Mouse (Mus musculus) testis, postnatal 10 days (tissue): ENCODE measurements around the gene Bak1.

Experiments
- DNase-seq: peaks from one replicate; pipeline ENCODE4 v3.0.0; 2021; ENCODE audit warnings: low spot score

Bak1 gene

DNA sequence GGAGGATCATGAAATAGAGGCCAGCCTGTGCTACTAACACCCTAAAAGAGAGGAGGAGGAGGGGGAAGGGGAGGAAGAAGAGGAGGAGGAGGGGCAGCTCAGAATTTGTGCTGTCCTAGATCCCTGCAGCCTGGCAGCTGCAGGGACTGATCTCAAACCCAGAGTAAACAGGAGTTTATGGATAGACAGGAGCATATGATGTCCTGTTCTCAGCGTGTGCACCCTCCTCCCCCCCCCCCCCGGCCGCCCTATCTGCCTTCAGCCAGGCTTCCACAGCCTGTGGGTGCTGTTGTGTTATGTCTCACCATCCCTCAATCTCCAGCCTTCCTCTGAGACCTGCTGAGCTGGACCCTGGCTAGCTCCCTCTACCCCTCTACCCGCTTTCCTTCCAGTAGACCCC lies at the start of gene Bak1:
TSS of gene Bak1 (minus strand) at position 101 of the 400 bp plus-strand sequence.
- DNase-seq = no peak

- DNase-seq = no peak
These were observed 49.7 kb upstream of the Bak1 start for GRCm38 (mm10) chr17:27078499-27078898.

GRCm38 (mm10) chr17:27077920-27078319 lies 49.1 kb upstream of the Bak1 start:
- DNase-seq = no peak

GRCm38 (mm10) chr17:27077133-27077532 lies 48.3 kb upstream of the Bak1 start:
- DNase-seq = no peak

- DNase-seq = no peak
These were observed 46.3 kb upstream of the Bak1 start for GRCm38 (mm10) chr17:27074849-27075745.

GRCm38 (mm10) chr17:27074236-27074635 lies 45.4 kb upstream of the Bak1 start:
- no peak for DNase-seq

- no peak for DNase-seq
These were observed 45.0 kb upstream of the Bak1 start for GRCm38 (mm10) chr17:27073778-27074177.

DNA sequence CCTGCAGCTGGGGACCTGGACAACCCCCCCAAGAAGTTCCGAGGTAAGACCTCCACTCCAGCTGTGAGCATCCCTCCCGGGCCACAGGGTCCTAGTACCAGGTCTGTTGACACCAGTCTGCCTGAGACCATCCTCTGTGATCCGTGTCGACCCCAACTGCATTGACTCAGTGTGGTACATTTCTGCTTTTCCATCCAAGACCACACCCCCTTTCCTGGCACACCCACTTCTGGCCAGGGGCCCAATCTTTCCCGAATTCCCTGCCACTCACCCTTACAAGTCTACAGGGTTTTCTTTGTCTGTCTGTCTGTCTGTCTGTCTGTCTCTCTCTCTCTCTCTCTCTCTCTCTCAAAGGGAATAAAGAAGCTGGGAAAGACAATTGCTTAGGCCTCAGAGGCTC lies 44.3 kb upstream of the Bak1 start:
- no peak for DNase-seq

- DNase-seq = no peak
These were observed 43.6 kb upstream of the Bak1 start for GRCm38 (mm10) chr17:27072363-27072762.

DNA sequence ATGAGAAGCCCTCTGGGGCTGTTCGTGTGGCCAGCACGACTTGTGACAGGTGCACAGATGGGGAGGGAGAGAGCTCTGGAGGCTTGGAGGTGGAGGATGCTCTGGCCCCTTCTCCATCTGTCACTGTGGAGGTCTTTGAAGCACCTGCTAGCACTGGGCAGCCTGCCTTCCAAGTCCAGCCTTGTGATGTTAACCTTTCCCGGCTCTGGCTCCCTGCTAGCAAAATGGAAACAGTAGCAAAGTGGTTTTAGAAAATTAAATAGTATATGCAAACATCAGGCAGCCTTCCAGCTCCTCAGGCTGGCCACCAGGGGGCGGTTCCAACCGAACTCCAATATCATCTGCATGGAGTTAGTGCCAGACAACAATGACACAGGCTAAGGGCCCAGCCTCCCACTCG lies 42.8 kb upstream of the Bak1 start:
- peak; percentile 78 for DNase-seq

DNA sequence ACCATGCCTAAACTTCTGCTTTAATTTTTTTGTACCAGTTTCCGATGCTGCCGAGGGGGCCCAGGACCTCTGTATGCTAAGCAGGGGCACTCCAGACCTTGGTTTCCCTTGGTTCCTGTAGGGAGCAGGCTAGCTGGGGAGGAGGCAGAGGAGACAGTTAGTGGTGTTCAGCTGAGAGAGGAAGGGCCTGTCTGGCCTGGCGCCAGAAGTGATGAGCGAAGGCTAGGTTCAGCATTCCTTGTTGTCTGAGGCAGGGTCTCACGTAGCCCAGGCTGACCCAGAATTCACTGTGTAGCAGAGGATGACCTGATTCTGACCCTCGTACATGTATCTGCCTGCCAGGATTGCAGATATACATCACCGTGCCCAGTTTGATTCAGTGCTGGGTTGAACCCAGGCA lies 42.1 kb upstream of the Bak1 start:
- DNase-seq = no peak

DNA sequence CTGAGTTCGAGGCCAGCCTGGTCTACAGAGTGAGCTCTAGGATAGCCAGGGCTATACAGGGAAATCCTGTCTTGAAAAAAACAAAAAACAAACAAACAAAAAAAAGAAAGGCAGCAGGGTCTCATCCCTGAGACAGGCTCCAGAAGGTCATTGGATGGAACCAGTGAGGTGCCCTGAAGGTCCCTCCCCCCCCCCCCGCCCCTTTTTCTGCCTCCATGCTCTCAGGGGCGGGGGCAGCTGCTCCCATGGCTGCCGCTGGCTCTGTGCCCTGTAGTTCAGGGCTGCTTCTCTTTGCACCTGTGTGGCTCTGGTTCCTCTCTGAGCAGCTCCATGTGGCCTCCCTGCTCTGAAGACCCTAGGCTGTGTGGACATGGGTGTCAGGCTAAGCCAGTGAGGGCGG lies 40.3 kb upstream of the Bak1 start:
- no peak for DNase-seq

DNA sequence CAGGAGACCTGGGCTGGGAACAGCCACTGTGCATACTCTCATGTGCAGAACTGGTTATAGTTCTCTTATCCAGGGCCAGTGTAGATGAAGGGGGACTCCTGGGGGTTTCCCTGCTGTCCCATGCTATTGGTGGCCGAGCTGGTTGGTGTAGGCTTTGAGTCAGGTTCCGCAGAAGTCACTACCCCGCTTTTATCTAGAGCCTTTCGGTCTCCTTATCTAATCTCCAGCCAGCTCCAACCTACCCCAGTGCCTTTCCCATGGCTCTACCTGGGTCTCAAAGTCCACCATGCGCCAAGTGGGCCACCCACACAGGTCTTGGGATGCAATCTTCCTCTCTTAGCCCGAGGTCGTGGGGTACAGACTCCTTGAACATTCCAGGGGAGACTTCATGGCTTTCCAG lies 37.3 kb upstream of the Bak1 start:
- no peak for DNase-seq

- DNase-seq = no peak
These were observed 35.4 kb upstream of the Bak1 start for GRCm38 (mm10) chr17:27064195-27064594.

DNA sequence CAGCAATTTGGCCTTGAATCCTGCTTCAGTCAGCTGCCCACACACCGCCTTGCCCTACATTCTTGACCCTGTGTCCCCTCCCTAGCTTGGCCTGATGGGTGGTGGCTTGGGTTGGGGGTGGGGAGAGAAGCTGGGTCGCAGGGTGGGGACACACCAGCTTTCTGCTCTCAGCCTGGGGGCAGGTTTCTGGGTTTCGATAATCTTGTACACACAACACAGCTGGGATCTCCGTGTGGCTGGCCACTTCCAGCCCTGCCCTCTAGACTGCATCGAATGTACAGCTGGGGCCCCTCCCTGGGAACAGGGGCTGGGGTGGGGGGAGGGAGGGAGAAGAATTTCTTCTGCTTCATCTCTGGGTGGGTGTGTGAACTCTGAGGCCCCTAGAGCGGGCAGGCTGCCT lies 34.9 kb upstream of the Bak1 start:
- DNase-seq = no peak

DNA sequence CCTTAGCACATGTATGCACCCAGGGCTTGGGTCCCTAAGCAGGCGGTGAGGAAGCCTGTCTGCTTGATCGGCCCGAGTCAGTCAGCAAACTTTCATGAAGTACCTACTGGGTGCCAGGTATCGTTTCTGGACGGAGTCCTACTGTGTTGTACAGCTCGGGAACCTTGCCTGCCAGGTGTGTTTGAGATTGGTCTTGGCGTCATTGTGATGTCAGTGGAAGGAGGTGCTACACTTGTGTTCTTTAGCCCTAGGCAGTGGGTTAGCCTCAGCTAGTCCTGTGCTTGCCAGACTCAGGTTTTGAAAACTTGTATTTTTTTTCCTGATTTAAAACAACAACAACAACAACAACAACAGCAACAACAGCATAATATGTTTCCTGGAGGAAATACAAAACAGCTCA lies 33.9 kb upstream of the Bak1 start:
- DNase-seq = no peak

- no peak for DNase-seq
These were observed 32.9 kb upstream of the Bak1 start for GRCm38 (mm10) chr17:27061727-27062126.

DNA sequence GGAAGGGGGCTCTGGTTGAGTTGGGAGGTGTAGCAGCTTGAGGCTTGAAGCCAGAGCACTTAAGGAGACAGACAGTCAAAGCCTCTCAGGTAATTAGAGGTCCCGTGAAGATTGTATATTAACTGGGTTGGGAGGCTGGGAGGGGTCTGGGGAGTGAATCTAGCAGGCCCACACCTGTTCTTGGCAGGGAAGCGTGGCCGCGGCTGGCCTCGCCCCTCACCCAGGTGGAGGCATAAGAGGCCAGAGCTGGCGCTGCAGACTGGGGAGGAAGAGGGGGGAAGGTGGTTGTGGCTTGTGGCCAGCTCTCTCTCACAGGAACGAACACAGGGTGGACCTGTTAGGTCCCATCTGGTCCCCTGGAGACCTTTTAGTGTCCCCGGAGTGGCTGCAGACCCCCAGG lies 31.9 kb upstream of the Bak1 start:
- DNase-seq = no peak

- no peak for DNase-seq
These were observed 28.8 kb upstream of the Bak1 start for GRCm38 (mm10) chr17:27057517-27058055.

- peak; percentile 85 for DNase-seq
These were observed 28.2 kb upstream of the Bak1 start, which contains the start of gene Itpr3 for GRCm38 (mm10) chr17:27056812-27057516. Itpr3 (plus strand) TSS chr17:27057304.

DNA sequence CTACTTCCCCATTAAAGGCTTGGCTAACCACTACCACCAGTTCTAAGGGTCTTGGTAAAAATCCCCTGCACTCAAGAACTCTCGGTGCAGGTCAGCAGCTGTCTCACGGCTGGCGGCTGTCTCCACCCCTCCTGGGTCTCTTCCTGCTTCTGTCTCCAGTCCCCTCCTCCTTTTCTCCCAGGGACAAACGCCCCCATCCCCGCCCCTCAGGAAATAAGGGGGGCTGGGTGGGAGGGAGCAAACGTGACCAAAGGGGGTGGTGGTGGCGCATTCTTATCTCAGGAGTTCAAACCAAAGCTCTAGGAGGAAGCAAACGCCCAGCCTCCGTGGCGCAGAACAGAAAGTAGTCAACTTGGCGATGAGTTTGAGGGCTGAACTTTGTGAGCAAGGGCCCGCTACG lies 27.4 kb upstream of the Bak1 start:
- DNase-seq = peak; percentile 73

DNA sequence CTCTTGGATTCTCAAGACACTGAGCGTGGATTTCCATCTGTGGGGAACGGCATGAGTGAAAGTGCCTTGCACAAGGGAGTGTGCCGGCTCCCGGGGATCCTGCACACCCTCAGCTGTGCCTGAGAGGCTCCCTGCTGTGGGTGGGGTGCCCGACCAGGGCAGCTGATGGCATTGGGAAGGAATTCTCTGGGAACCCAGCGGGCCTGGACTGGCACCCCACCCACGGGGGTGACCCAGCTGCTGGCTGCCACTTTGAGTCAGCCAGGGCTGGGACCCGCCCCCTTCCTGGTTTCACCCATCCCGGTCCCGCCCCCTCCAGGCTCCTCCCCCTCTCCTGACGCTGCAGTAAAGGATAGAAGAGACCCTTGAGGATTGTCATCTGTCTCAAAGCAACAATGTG lies 22.7 kb upstream of the Bak1 start:
- peak; percentile 79 for DNase-seq

DNA sequence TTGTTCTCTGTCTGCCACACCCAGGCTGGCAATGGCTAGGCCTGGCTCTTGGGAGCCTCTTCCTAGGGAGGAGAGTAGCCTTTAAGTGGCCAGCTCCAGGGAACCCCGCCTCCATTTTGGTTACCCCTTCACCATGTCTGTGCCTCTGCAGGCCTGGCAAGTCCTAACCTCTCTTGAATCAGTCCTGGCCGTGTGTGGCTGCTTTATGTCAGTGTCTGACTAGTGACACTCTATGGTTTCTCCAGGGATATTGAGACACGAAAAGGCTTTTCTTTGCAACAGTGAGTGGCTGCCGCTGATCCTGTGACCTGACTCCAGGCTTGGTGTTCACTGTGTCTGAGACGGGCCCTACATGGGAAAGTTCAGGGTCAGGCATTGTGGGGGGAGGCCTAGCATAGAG lies 22.0 kb upstream of the Bak1 start:
- no peak for DNase-seq
